Mouse (Mus musculus) embryonic facial prominence, embryonic 11.5 days (tissue): ENCODE measurements around the gene Sptssa. TPM values are rescaled to one million over a fixed set of nuclear protein-coding genes. Genes with fewer than 3 reads are reported as not detected.

Source experiments
- ATAC-seq: fragments of 200-750 bp; cut with Nextera tagmentation; replicated peaks from 2 replicates; pipeline ENCODE4 v1.8.0; 2017; ENCODE audit warnings: low read depth; ENCODE audit not compliant: insufficient number of reproducible peaks, low FRiP score, low TSS enrichment
- DNase-seq: peaks from one replicate; pipeline ENCODE4 v3.0.0-alpha.2; 2015; ENCODE audit warnings: low spot score
- H3K27ac ChIP-seq: fragments of 300-500 bp; sonication (generic); replicated peaks from 2 replicates; pipeline ENCODE4 v1.5.1; 2014; ENCODE audit warnings: mild to moderate bottlenecking, low read depth, low read length, control low read depth
- H3K27me3 ChIP-seq: fragments of 300-500 bp; sonication (generic); 2 replicates; pipeline ENCODE4 v1.6.1; 2014; ENCODE audit warnings: mild to moderate bottlenecking, low read length, moderate library complexity, mixed read lengths; ENCODE audit not compliant: control insufficient read depth, insufficient read depth
- H3K36me3 ChIP-seq: fragments of 300-500 bp; sonication (generic); replicated peaks from 2 replicates; pipeline ENCODE4 v1.6.1; 2014; ENCODE audit warnings: low read depth, mild to moderate bottlenecking, low read length, moderate library complexity, mixed read lengths; ENCODE audit not compliant: control insufficient read depth, insufficient read depth
- H3K4me1 ChIP-seq: fragments of 300-500 bp; sonication (generic); 2 replicates; pipeline ENCODE4 v1.6.1; 2014; ENCODE audit warnings: low read length, mixed read lengths; ENCODE audit not compliant: control insufficient read depth, insufficient read depth
- H3K4me2 ChIP-seq: fragments of 300-500 bp; sonication (generic); 2 replicates; pipeline ENCODE4 v1.6.1; 2014; ENCODE audit warnings: low read depth, mild to moderate bottlenecking, control low read depth, low read length, moderate library complexity
- H3K4me3 ChIP-seq: fragments of 300-500 bp; sonication (generic); 2 replicates; pipeline ENCODE4 v1.5.1; 2014; ENCODE audit warnings: low read depth, low read length, control low read depth
- H3K9ac ChIP-seq: fragments of 300-500 bp; sonication (generic); replicated peaks from 2 replicates; pipeline ENCODE4 v1.6.1; 2014; ENCODE audit warnings: mild to moderate bottlenecking, control low read depth, low read length
- H3K9me3 ChIP-seq: fragments of 300-500 bp; sonication (generic); replicated peaks from 2 replicates; pipeline ENCODE4 v1.6.1; 2016; ENCODE audit warnings: mild to moderate bottlenecking, low read length, inconsistent platforms, mixed read lengths; ENCODE audit not compliant: control insufficient read depth
- WGBS: fragments of 180-500 bp; shearing (Covaris S2); extraction: QIAGEN DNeasy Blood & Tissue Kit; methylation state at CpG from one replicate; pipeline ENCODE4 v1.1.7; 2014; 5-methylcytosine and 5-hydroxymethylcytosine counted together
- microRNA counts: library from miRNA; unstranded; fragments of <30 nt; microRNA quantifications from one replicate; lab custom pipeline; 2016
- microRNA-seq: library from miRNA; unstranded; fragments of <30 nt; microRNA quantifications from one replicate; pipeline ENCODE4, GENCODE M21; 2016; ENCODE audit warnings: borderline number of aligned reads
- polyA plus RNA-seq: library from polyadenylated mRNA; unstranded; fragments of >200 nt; fragmentation: Nextera tagmentation; extraction: Ambion mirVana; gene quantifications from 2 replicates; pipeline ENCODE4 v1.2.1, GENCODE M21; 2014

The Sptssa gene
- polyA plus RNA-seq, 1 experiment from 2014 or later: 213 TPM

DNA sequence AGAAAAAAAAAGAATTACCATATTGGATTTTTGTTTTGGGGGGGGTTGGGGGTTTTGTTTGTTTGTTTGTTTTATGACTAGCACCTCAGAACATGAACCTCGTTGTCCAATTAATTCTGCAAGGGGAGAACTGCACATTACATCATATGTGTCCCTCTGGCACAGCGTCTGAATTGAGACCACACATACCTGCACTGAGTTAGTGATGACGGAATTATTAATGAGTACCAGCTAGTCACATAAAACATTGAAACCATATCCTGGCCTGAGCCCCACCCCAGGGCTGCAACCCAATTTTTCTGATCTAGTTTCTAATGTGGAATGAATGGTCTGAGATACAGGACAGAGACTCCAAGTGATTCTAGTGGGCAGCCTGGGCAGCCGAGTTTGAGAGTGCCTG lies 59.7 kb downstream of the Sptssa start:
- no peaks in the 10 kb centered on the region for H3K36me3 ChIP-seq
- ATAC-seq (no peak), DNase-seq (no peak)
- no peaks in the 10 kb centered on the region for H3K27me3 ChIP-seq
- no peaks in the 10 kb centered on the region for H3K9me3 ChIP-seq
- no peak overlapping the region for H3K4me3 ChIP-seq
- no peaks in the 10 kb centered on the region for H3K4me1 ChIP-seq
- H3K27ac ChIP-seq: no peak overlapping the region
- H3K9ac ChIP-seq: no peak overlapping the region
- 72% methylated on average over 4 of the region's 4 CpGs for WGBS
- no peak overlapping the region for H3K4me2 ChIP-seq

MicroRNAs within 50 kb of the gene (microRNA counts, 519-probe panel; counts per million panel counts)
- microRNA mmu-miR-1892 (lab: Ali Mortazavi, UCI): not detected

Small RNA genes within 50 kb of the gene (microRNA-seq; reads per million reads assigned to microRNA genes)
- gene Mir1892: not detected

Other genes starting within 250 kb of the Sptssa start
- 68.7 and 81.1 TPM in 2 replicates for gene Eapp, start 39.3 kb upstream of the Sptssa start, polyA plus RNA-seq
- 279 and 297 TPM in 2 replicates for gene Snx6, start 139.1 kb upstream of the Sptssa start, polyA plus RNA-seq
- 211 and 222 TPM in 2 replicates for gene Cfl2, start 206.3 kb upstream of the Sptssa start, polyA plus RNA-seq